Mouse (Mus musculus) kidney, embryonic 16.5 days (tissue): ENCODE results near the gene Sdcbp2. TPM values are rescaled to one million over a fixed set of nuclear protein-coding genes. Genes with fewer than 3 reads are reported as not detected.

Experiments used
- ATAC-seq: fragments of 200-750 bp; cut with Nextera tagmentation; 2 replicates; pipeline ENCODE4 v1.8.0; 2017; ENCODE audit warnings: moderate TSS enrichment; ENCODE audit not compliant: low FRiP score, low TSS enrichment
- H3K27ac ChIP-seq: fragments of 300-500 bp; sonication (generic); 2 replicates; pipeline ENCODE4 v1.5.1; 2014; ENCODE audit warnings: low read length
- H3K27me3 ChIP-seq: fragments of 300-500 bp; sonication (generic); 2 replicates; pipeline ENCODE4 v1.6.1; 2014; ENCODE audit warnings: low read length, control low read depth, mixed read lengths; ENCODE audit not compliant: insufficient read depth
- H3K36me3 ChIP-seq: fragments of 300-500 bp; sonication (generic); 2 replicates; pipeline ENCODE4 v1.6.1; 2014; ENCODE audit warnings: low read length, control low read depth, mixed read lengths; ENCODE audit not compliant: insufficient read depth
- H3K4me1 ChIP-seq: fragments of 300-500 bp; sonication (generic); 2 replicates; pipeline ENCODE4 v1.6.1; 2014; ENCODE audit warnings: low read length, control low read depth, mixed read lengths; ENCODE audit not compliant: insufficient read depth
- H3K4me2 ChIP-seq: fragments of 300-500 bp; sonication (generic); replicated peaks from 2 replicates; pipeline ENCODE4 v1.6.1; 2014; ENCODE audit warnings: low read depth, low read length
- H3K4me3 ChIP-seq: fragments of 300-500 bp; sonication (generic); 2 replicates; pipeline ENCODE4 v1.5.1; 2014; ENCODE audit warnings: mild to moderate bottlenecking, low read length
- H3K9ac ChIP-seq: fragments of 300-500 bp; sonication (generic); replicated peaks from 2 replicates; pipeline ENCODE4 v1.6.1; 2014; ENCODE audit warnings: low read length
- H3K9me3 ChIP-seq: fragments of 300-500 bp; sonication (generic); 2 replicates; pipeline ENCODE4 v1.6.1; 2016; ENCODE audit warnings: low read length, control low read depth
- WGBS: fragments of 180-500 bp; shearing (Covaris S2); extraction: QIAGEN DNeasy Blood & Tissue Kit; methylation state at CpG from one replicate; pipeline ENCODE4 v1.1.7; 2014; 5-methylcytosine and 5-hydroxymethylcytosine counted together
- polyA plus RNA-seq: library from polyadenylated mRNA; unstranded; fragments of >200 nt; fragmentation: Nextera tagmentation; extraction: Ambion mirVana; gene quantifications from 2 replicates; pipeline ENCODE4 v1.2.1, GENCODE M21; 2015

The Sdcbp2 gene
- polyA plus RNA-seq, 1 experiment from 2014 or later = 1.7 TPM

- Histone ChIP-seq H3K9ac (no peak overlapping the region), H3K4me3 (no peak overlapping the region), H3K4me1 (peaks cover 17% of the 10 kb centered on the region), H3K27me3 (no peaks in the 10 kb centered on the region), H3K4me2 (no peak overlapping the region), H3K9me3 (no peaks in the 10 kb centered on the region), H3K27ac (no peak overlapping the region), H3K36me3 (no peaks in the 10 kb centered on the region)
- no peak for ATAC-seq
- 68% methylated on average over 4 of the region's 4 CpGs for WGBS
Observed at GRCm38 (mm10) chr2:151538646-151539045, 33.8 kb upstream of the Sdcbp2 start.

GRCm38 (mm10) chr2:151542323-151543062, 29.9 kb upstream of the Sdcbp2 start, which contains the start of gene Fkbp1a:
TSS of gene Fkbp1a (plus strand) at chr2:151542483.
- under 1% methylated on average over 93 of the region's 93 CpGs for WGBS

GRCm38 (mm10) chr2:151543063-151543895, 29.1 kb upstream of the Sdcbp2 start:
- Histone ChIP-seq H3K4me1 (peaks cover 38% of the 10 kb centered on the region), H3K9me3 (no peaks in the 10 kb centered on the region), H3K4me3 (peak overlapping the region; percentile 89), H3K9ac (peak overlapping the region; percentile 97), H3K27ac (peak overlapping the region; percentile 95), H3K27me3 (no peaks in the 10 kb centered on the region), H3K4me2 (peak overlapping the region; percentile 80), H3K36me3 (peaks cover 26% of the 10 kb centered on the region)
- ATAC-seq = peak; percentile 34
- under 1% methylated on average over 21 of the region's 21 CpGs for WGBS

More at GRCm38 (mm10) chr2:151542323-151543062, 29.9 kb upstream of the Sdcbp2 start, which contains the start of gene Fkbp1a:
- peak within 1 kb of the TSS; percentile 80 for H3K4me2 ChIP-seq
- no peaks in the 10 kb centered on the region for H3K27me3 ChIP-seq
- peaks cover 20% of the 10 kb centered on the region for H3K36me3 ChIP-seq
- H3K9ac ChIP-seq = peak within 1 kb of the TSS; percentile 97
- H3K4me3 ChIP-seq = peak within 1 kb of the TSS; percentile 89
- ATAC-seq = peak; percentile 96
- H3K4me1 ChIP-seq = peaks cover 38% of the 10 kb centered on the region
- peak within 1 kb of the TSS; percentile 95 for H3K27ac ChIP-seq
- no peaks in the 10 kb centered on the region for H3K9me3 ChIP-seq

- no peak overlapping the region for H3K9ac ChIP-seq
- WGBS = 59% methylated on average over 6 of the region's 6 CpGs
- no peak for ATAC-seq
Observed at GRCm38 (mm10) chr2:151544673-151545072, 27.7 kb upstream of the Sdcbp2 start.

GRCm38 (mm10) chr2:151546571-151546970, 25.9 kb upstream of the Sdcbp2 start:
- Histone ChIP-seq H3K36me3 (peaks cover 45% of the 10 kb centered on the region), H3K4me1 (peaks cover 35% of the 10 kb centered on the region), H3K4me2 (no peak overlapping the region), H3K4me3 (no peak overlapping the region), H3K27ac (no peak overlapping the region), H3K9ac (no peak overlapping the region), H3K27me3 (no peaks in the 10 kb centered on the region), H3K9me3 (no peaks in the 10 kb centered on the region)
- no peak for ATAC-seq
- 89% methylated on average over 4 of the region's 4 CpGs for WGBS

More at GRCm38 (mm10) chr2:151544673-151545072, 27.7 kb upstream of the Sdcbp2 start:
- Histone ChIP-seq H3K4me3 (peak overlapping the region; percentile 89), H3K4me1 (peaks cover 38% of the 10 kb centered on the region), H3K36me3 (peaks cover 32% of the 10 kb centered on the region), H3K27me3 (no peaks in the 10 kb centered on the region), H3K4me2 (peak overlapping the region; percentile 80), H3K9me3 (no peaks in the 10 kb centered on the region), H3K27ac (no peak overlapping the region)

DNA sequence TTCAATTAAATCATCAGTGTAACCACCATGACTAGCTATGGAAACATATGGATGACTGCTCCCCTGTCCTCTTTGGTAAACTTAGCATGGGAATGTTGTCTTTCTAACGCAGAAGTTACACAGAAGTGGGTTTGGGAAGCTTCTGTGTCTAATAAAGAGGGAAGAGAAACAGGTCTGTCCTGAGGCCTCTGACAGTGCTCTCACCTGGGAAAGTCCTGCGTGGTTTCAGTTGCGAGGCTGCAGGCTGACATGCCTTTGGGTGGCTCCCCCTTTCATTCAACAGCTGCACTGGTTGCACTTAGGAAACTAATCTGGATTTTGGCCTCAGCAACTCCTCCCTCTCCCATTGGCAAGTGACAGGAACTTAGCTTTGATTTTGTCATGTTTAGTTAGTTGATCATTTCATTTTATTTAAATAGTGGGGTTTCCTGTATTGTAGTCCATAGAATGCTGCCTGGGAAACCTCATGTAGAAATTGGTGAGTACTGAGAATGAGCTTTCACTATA, 22.8 kb upstream of the Sdcbp2 start:
- H3K36me3 ChIP-seq = peaks cover 61% of the 10 kb centered on the region
- 83% methylated on average over 3 of the region's 3 CpGs for WGBS
- no peak overlapping the region for H3K4me3 ChIP-seq
- no peaks in the 10 kb centered on the region for H3K9me3 ChIP-seq
- H3K4me2 ChIP-seq = no peak overlapping the region
- H3K27ac ChIP-seq = no peak overlapping the region
- ATAC-seq = no peak
- H3K4me1 ChIP-seq = peaks cover 18% of the 10 kb centered on the region
- H3K9ac ChIP-seq = no peak overlapping the region
- no peaks in the 10 kb centered on the region for H3K27me3 ChIP-seq

DNA sequence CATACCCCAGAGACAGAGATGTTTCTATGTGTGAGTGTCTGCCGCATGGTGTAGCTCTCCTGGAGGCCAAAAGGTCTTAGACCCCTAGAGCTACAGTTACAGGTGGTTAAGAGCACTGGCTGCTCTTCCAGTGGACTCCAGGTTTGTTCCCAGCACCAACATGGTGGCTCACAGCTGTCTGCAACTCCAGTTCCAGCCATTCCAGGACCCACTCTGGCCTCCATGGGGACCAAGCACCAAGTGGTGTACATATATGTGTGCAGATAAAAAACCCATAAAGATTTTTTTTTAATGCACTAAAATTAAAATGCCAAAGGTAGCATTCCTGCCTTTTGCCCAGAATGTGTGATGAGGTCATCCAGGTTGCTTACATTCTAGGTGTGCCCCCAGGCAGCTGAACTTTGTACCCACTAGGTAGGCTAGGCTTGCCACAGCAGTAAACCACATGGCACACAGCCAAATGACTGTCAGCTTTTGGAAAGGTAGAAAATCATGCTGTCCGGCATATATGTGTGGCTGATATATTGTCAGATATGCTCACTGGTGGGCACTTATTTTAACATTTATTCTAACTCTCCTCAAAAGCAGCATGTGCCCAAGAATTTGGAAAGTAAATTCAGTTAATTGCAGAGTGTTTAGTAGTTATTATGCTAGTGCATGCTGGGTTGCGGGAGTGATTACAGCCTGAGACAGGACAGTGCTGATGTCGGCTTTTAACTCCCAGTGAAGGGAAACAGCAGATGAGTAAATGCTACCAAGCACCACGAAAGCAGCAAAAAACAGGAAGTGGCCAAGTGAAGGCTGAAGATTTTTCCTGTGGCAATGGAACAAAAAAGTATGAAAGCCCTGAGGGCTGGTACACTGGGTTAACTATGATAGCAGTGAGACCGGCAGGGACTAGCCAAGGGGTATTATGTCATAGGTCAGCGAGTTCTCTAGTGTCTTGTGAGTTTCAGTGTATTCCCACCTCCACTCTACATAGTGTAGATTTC, 9.2 kb upstream of the Sdcbp2 start:
- H3K4me3 ChIP-seq = no peak overlapping the region
- H3K36me3 ChIP-seq = peaks cover 53% of the 10 kb centered on the region
- no peaks in the 10 kb centered on the region for H3K27me3 ChIP-seq
- 0 out of 2 replicates have a peak overlapping the region, but pooled peaks have one; percentile 15 for H3K27ac ChIP-seq
- no peaks in the 10 kb centered on the region for H3K9me3 ChIP-seq
- no peaks in the 10 kb centered on the region for H3K4me1 ChIP-seq
- no peak overlapping the region for H3K9ac ChIP-seq
- no peak for ATAC-seq
- H3K4me2 ChIP-seq = no peak overlapping the region
- WGBS = 77% methylated on average over 7 of the region's 7 CpGs

GRCm38 (mm10) chr2:151564006-151564405, 8.4 kb upstream of the Sdcbp2 start:
- WGBS = 96% methylated on average over 1 of the region's 1 CpGs
- ATAC-seq = no peak

GRCm38 (mm10) chr2:151564986-151565385, 7.4 kb upstream of the Sdcbp2 start:
- no peak for ATAC-seq
- H3K9me3 ChIP-seq = no peaks in the 10 kb centered on the region
- H3K4me2 ChIP-seq = no peak overlapping the region
- H3K27ac ChIP-seq = no peak overlapping the region
- no peak overlapping the region for H3K4me3 ChIP-seq
- peaks cover 36% of the 10 kb centered on the region for H3K36me3 ChIP-seq
- no peak overlapping the region for H3K9ac ChIP-seq
- 61% methylated on average over 3 of the region's 3 CpGs for WGBS
- no peaks in the 10 kb centered on the region for H3K27me3 ChIP-seq
- H3K4me1 ChIP-seq = no peaks in the 10 kb centered on the region

More at GRCm38 (mm10) chr2:151564006-151564405, 8.4 kb upstream of the Sdcbp2 start:
- Histone ChIP-seq H3K9ac (no peak overlapping the region), H3K27ac (no peak overlapping the region), H3K4me2 (no peak overlapping the region), H3K27me3 (no peaks in the 10 kb centered on the region), H3K36me3 (peaks cover 46% of the 10 kb centered on the region), H3K4me3 (no peak overlapping the region), H3K9me3 (no peaks in the 10 kb centered on the region), H3K4me1 (no peaks in the 10 kb centered on the region)
